ENCODE assay signal across 8 mouse cellular contexts in the genomic region with DNA sequence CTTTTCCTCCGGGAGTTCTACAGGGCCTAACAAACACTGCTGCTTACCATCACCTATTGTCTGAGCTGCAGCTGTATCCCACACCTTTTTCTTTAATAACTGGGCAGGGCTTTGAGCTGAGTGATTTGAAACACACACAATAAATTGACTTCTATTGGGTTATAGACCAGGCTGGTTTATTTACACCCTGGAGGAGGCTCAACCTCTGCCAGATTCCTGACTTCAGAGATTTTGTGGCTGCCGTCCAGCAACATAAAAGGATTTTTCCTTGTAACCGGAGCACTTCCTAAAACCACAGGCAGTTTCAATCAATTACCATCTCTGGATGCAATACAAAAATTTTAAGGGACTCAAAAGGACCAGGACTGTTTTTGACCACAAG.
DNase-seq lines count a peak whose midpoint lies in the region; ATAC-seq lines count a peak whose summit lies in the region.
"Had no signal": no experiment of that assay in that cellular context is flagged by ENCODE, and none has a peak within 500 bp of the region (broad histone marks: within the 10 kb centered on the region; RNA-seq: fewer than 3 reads in every experiment).

No protein-coding gene starts in this region.

- peaks cover 61% of the 10 kb centered on the region for H3K4me1 ChIP-seq in embryonic facial prominence, embryonic 14.5 days (ENCODE audit: control insufficient read depth, insufficient read depth, low read length)
- H3K4me1 ChIP-seq in hindbrain, embryonic 11.5 days (replicated peaks; ENCODE audit: control insufficient read depth, insufficient read depth, low read length): peaks cover 6% of the 10 kb centered on the region
- H3K4me1 ChIP-seq in limb, embryonic 12.5 days (replicated peaks): peaks cover 60% of the 10 kb centered on the region

- no peak overlapping the region for H3K4me2 ChIP-seq in embryonic facial prominence, embryonic 14.5 days (ENCODE audit: low read depth, low read length)
- no peak overlapping the region for H3K4me2 ChIP-seq in hindbrain, embryonic 11.5 days (replicated peaks; ENCODE audit: low read depth, low read length)
- peak overlapping the region; percentile 35 for H3K4me2 ChIP-seq in limb, embryonic 12.5 days

- peak; percentile 65 for ATAC-seq in embryonic facial prominence, embryonic 14.5 days (ENCODE audit: low read depth)
- ATAC-seq in hindbrain, embryonic 11.5 days (ENCODE audit: low FRiP score): no peak
- peak; percentile 65 for ATAC-seq in limb, embryonic 12.5 days (ENCODE audit: insufficient number of reproducible peaks, insufficient read depth, low FRiP score, low TSS enrichment, low read depth)

- H3K36me3 ChIP-seq in embryonic facial prominence, embryonic 14.5 days (ENCODE audit: control insufficient read depth, insufficient read depth, low read length): no peaks in the 10 kb centered on the region
- H3K36me3 ChIP-seq in hindbrain, embryonic 11.5 days (ENCODE audit: control insufficient read depth, insufficient read depth, low read length): no peaks in the 10 kb centered on the region
- no peaks in the 10 kb centered on the region for H3K36me3 ChIP-seq in limb, embryonic 12.5 days

- H3K9me3 ChIP-seq in embryonic facial prominence, embryonic 14.5 days (ENCODE audit: control insufficient read depth, low read length): no peaks in the 10 kb centered on the region
- H3K9me3 ChIP-seq in hindbrain, embryonic 11.5 days (ENCODE audit: control insufficient read depth, low read length): no peaks in the 10 kb centered on the region
- no peaks in the 10 kb centered on the region for H3K9me3 ChIP-seq in limb, embryonic 12.5 days

- no peak overlapping the region for H3K4me3 ChIP-seq in embryonic facial prominence, embryonic 14.5 days (ENCODE audit: low read depth, low read length)
- no peak overlapping the region for H3K4me3 ChIP-seq in hindbrain, embryonic 11.5 days (ENCODE audit: low read depth, low read length)
- no peak overlapping the region for H3K4me3 ChIP-seq in limb, embryonic 12.5 days (replicated peaks)

- DNase-seq in adrenal gland, postnatal 10 days: peak; percentile 63
- peak; percentile 96 for DNase-seq in embryonic facial prominence, embryonic 14.5 days (ENCODE audit: low spot score)
- no peak for DNase-seq in hindbrain, embryonic 11.5 days (ENCODE audit: low spot score)
- DNase-seq in thymus, postnatal 25 days: no peak
- no peak for DNase-seq in spleen, adult 18-20 months
- no peak for DNase-seq in thymus, postnatal 4 days

- H3K27me3 ChIP-seq in embryonic facial prominence, embryonic 14.5 days (replicated peaks; ENCODE audit: control insufficient read depth, insufficient read depth, low read length): no peaks in the 10 kb centered on the region
- H3K27me3 ChIP-seq in hindbrain, embryonic 11.5 days (ENCODE audit: control insufficient read depth, insufficient read depth, low read length): no peaks in the 10 kb centered on the region
- no peaks in the 10 kb centered on the region for H3K27me3 ChIP-seq in limb, embryonic 12.5 days

- no peak overlapping the region for H3K9ac ChIP-seq in embryonic facial prominence, embryonic 14.5 days (ENCODE audit: low read depth, low read length)
- no peak overlapping the region for H3K9ac ChIP-seq in hindbrain, embryonic 11.5 days (ENCODE audit: low read depth, low read length)
- H3K9ac ChIP-seq in limb, embryonic 12.5 days (replicated peaks): no peak overlapping the region

- 9% methylated on average over 3 of the region's 3 CpGs for WGBS in embryonic facial prominence, embryonic 14.5 days
- WGBS in hindbrain, embryonic 11.5 days: 41% methylated on average over 3 of the region's 3 CpGs
- WGBS in limb, embryonic 12.5 days: 4% methylated on average over 3 of the region's 3 CpGs

- peak overlapping the region; percentile 93 for H3K27ac ChIP-seq in embryonic facial prominence, embryonic 14.5 days (replicated peaks; ENCODE audit: low read depth, low read length)
- H3K27ac ChIP-seq in hindbrain, embryonic 11.5 days (ENCODE audit: low read depth, low read length): peak overlapping the region; percentile 79
- peak overlapping the region; percentile 98 for H3K27ac ChIP-seq in limb, embryonic 12.5 days
- H3K27ac ChIP-seq: macrophage had no signal

Comparison
In these comparisons a context has a peak if more than half of its experiments do, and no peak if none do; other contexts are left out.
1. DNase-seq: peak in adrenal gland, postnatal 10 days (single experiment) and embryonic facial prominence, embryonic 14.5 days (single experiment); none in hindbrain, embryonic 11.5 days (single experiment), thymus, postnatal 25 days (single experiment), spleen, adult 18-20 months (0 of 2) and thymus, postnatal 4 days (single experiment).
2. Peak in every context shown above with its lines, with median percentiles within 50 percentile points of each other: H3K27ac ChIP-seq.